Mouse (Mus musculus): ENCODE data around the gene Ccdc107. TPM values are rescaled to one million over a fixed set of nuclear protein-coding genes. Genes with fewer than 3 reads are reported as not detected.
"Not testable (repeated sequence)": the region's sequence is repeated elsewhere in the genome, so short reads cannot be mapped to it uniquely, and the experiment has no call there.

The Ccdc107 gene
- polyA plus RNA-seq, 2 experiments from 2014 or later, result 64.0 to 76.0 TPM

DNA sequence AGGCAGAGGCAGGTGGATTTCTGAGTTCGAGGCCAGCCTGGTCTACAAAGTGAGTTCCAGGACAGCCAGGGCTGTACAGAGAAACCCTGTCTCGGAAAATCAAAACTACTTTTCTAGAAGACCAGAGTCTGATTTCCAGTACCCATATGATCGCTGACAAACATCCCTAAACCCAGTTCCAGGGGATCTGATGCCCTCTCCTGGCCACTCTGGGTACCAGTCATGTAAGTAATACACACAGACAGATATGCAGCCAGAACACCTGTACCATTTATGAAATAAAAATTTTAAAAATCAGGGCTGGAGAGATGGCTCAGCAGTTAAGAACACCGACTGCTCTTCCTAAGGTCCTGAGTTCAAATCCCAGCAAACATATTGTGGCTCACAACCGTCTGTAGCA, 7.0 kb upstream of the Ccdc107 start:
- not testable (repeated sequence) for ATAC-seq

DNA sequence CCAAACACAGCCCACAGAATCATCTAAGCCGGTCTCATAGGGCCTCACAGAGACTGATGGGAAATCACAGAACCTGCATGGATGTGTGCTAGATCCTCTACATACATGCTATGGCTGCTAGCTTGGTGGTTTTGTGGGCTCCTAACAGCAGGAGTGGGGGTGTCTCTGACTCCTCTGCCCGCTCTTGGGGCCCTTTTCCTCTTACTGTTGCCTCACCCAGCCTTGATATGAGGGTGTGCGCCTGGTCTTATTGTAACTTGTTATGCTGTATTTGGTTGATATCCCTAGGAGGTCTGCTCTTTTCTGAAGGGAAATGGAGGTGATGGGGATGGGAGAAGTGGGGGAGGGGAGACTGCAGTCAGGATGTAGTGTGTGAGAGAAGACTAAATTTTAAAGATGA, 3.1 kb upstream of the Ccdc107 start:
- ATAC-seq, result no peak

DNA sequence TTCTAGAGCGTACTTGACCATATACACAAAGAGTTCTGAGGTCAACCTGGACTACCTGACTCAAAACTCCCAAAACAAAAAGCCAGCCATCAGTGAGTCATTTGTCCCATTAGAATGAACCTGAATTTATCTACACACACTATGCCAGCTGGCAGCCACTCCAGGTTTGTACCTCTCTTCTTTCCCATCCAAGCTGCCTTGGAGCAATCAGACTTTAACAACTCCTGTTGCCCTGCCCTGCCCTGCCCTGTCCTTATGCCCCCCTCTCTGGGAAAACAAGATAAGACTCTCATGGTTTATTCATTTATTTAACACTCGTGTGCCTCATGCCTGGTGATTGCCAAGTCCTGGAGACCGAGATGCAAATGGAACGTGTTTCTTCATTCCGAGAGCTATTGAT, 1.9 kb upstream of the Ccdc107 start:
- no peak for ATAC-seq

DNA sequence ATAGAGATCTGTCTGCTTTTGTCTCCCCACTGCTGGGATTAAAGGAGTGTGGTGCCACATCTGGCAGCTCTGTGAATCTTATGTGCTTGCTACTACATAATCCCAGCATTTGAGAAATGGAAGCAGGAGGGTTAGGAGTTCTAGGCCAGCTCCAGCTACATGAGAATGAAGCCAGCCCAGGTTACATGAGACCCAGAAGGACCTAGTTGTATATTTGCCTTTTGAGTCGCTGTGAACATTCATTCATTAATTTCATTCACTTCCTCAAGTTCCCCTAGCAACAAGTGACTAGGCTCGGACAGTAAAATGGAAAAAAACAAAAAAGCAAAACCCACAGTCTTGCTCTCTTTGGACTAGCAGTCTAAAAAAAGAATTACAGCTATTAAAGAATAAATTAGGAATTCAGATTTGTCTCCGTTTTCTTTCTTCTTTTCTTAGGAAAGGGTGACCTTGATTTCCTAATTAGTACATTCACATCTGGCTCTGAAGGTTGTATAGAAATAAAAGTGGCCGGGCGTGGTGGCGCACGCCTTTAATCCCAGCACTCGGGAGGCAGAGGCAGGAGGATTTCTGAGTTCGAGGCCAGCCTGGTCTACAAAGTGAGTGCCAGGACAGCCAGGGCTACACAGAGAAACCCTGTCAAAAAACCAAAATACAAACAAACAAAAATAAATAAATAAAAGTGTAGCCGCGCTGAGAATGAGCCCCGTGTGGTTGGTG, 439 bp upstream of the Ccdc107 start:
- no peak for ATAC-seq

DNA sequence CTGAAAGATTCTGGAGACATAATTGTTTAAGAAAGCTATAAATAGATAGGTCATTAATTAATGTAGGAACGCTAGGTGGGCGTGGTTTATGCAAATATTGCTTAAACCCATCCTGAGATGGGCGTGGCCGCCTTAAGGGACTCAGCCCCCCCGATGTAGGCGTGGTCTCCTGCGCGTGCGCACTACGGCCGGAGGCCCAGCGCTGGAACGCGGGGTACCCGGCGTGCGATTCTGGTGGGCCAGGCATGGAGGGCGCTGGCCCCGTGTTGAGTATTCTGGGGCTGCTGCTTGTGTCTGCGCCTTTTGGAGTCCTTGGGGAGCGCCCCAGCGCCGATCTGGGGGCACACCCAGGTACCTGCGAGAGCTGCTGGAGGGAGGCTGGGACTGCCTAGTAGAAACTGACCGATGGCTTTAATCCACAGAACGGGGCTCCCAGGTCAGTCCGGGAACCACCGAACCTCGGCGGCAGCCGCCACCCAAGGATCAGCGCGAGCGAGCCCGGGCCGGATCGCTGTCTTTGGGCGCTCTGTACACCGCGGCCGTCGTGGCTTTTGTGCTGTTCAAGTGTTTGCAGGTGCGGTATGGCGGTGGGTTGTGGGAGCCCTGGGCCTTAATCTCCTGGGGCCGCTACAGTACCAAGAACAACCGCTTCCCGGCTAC, 616 bp downstream of the Ccdc107 start:
- ATAC-seq, result peak; percentile 64

DNA sequence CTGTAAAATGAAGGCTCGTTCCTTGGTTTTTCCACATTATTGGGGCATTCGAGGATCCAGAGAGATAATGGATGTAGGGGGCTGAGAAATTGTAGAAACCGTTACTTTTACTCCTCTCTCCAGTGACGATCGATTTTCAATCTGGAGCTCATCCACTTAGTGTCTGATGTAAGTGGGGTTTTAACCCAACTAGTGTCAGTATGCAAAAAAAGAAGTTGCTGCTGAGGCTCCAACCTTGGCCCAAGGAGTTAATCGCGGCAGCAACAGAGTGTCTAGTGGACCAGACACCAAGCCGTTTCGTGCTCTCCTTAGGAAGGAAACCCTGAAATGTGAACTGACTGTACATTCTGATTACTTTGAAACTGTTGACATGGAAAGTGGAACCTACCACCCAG, 1.1 kb downstream of the Ccdc107 start:
- no peak for ATAC-seq

DNA sequence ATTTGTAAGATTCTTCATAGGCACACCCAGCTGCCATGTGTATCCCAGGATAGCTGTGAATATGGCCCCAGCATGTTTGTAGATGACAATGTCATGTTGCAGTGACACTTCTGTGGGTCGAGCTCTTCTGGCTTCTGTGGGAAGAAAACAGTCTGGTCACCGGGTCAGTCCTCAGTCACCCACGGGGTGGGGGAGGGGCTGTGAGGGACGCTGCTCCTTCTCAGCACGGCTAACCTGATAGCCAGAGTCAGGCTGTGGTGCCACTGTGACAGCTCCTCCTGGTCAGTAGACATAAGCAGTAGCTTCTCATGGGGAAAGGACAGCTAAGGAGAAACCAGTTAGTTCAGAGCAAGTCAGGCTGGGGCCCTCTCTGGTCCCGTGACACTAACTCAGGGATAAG, 3.9 kb downstream of the Ccdc107 start:
- ATAC-seq, result no peak

DNA sequence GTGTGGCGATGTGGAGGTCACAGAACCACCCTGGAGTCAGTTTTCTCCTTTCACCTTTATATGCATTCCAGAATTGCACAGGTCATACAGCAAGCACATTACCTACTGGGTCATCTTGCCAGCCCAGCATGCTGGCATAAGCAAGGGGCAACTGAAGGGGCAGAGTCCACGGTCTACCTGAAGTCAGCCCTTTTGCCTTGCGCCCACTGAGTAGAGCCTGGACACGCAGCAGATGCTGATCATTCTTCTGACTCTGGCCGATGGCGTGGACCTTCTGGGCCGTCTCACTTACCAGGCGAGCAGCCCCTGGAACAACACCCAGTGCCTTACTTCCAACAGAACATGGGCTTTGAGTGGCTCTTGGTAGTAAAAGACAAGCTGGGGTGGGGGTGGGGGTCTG, 4.7 kb downstream of the Ccdc107 start:
- ATAC-seq, result no peak

DNA sequence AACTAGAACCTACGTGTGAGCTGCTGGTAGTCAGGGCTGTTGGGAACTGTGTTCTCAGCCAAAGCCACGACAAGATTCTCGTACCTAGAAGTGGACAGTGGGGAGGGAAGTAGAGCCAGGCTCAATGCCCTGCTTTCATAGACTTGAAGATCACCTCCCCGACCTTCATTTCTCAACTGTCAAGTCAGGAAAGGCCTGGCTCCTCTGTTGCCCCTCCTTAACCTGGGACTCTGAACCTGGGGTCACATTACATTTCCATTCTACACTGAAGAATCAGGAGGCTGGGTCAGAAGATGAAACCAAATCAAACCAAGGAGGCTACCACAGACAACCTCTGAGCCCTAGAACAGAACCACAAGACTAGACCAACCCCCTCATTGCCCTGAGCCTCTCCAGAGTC, 5.2 kb downstream of the Ccdc107 start:
- ATAC-seq, result no peak

DNA sequence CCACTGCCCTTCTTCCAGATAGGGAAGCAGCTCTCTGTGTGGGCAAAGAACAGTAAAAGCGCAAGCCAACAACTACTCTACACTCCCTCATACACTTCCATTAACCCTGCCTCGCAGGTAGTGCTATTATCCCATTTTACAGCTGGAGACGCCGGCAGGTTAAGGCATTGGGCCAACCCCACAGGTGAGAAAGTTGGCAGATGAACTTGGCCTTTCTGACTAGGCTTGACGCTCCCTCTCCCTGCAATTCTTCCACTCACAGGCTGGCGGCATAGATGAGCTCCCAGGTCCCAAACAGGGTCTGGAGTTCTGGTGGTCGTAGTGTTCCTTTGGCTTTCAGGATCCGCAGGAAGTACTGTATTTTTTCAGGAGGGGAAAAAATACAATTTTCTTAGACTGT, 6.3 kb downstream of the Ccdc107 start:
- peak; percentile 27 for ATAC-seq

DNA sequence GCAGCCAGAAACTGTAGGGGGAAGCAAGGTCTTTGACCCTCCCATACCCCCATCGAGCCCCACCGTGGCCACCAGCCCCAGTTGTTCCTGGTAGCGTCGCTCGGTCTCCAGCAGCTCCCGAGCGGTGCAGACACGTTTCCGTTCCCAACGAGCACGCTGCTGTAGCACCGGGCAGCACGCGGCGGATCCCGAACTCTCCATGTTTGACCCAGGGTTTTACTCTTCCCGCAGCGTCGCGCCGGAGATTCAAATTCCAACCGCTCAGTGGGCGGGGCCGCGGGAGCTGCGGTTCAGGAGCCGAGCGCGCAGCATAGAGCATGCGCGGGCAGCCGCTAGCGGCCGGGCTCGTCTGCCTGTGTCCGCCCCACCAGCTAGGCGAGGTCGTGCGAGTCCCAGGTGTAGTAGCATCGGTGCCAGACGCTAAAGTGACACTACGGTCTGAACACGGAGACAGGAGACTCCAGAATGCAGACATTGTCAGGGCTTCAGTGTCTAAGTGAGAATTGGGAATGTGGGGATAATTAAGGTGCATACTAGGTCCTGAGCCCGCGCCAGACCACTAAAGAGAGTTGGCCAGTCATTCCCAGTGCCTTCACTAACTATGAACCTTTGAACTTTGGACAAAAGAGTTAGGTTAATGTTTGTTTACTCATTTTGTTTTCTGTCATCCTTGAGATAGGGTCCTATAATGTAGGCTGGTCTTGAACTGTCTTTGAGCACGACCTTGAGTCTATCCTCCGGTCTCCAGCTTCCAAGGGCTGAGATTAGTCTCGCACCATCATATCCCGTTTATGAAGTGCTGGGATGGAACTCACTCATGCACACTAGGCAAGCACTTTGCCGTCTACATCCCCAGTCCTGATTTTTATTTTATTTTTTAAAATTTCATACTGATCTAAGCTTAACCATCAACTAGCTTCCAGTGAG, 7.0 kb downstream of the Ccdc107 start, which contains the start of gene Arhgef39:
Gene Arhgef39 (minus strand): TSS at position 289 of the 927 bp plus-strand sequence.
- peak; percentile 73 for ATAC-seq

DNA sequence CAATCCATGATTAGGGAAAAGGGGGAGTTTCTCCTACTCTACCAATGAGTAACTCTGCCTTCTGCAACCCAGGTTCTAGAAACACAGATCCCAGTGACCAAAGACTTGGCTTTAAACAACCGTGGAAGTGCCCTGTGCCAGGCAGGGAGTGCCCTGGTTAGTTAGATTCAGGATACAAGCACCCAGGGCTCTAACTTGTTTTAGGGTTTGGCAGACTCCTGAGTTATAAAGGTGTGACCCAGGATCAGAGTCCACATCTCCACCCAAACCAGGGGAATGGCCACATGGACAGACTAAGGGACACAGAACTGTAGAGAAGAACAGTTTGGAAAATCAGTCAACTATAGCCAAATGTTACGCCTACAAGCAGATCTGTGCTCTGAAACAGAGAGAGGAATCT, 10.3 kb downstream of the Ccdc107 start:
- ATAC-seq, result no peak

DNA sequence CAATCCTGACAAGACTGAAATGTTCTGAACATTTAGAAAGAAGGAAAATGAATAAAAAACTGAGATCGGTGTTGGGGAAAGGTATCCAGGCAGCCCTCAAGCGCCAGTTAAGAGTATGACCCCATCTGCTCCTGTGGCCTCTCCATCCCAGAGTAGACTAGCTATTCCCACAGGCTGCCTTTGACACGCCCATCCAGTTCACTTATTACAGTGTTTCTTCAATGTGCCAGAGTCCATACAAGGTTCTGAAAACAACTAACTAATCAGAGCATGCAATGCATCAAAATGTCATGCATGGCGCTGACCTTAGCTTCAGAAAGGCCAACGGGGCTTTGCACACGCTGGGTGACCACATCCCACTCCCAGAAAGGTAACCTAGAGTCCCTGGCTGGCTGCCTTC, 10.8 kb downstream of the Ccdc107 start:
- ATAC-seq, result no peak

DNA sequence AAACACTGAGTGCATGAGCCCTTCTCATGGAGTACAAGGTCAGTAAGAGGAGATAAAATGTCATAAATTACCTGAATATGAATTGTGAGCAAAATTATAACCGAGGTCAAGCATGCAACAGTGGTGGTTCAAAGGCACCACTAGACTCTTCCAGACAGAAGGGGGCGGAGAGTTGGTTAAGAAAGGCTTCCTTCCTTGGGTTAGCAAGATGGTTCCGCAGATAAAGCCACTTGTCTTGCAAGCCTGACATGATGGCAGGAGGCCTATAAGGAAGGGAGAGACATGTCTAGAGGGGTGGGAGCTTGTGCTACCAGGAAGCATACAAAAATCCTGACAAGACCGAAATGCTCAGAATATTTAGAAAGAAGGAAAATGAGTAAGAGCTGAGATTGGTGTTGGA, 11.6 kb downstream of the Ccdc107 start:
- no peak for ATAC-seq

DNA sequence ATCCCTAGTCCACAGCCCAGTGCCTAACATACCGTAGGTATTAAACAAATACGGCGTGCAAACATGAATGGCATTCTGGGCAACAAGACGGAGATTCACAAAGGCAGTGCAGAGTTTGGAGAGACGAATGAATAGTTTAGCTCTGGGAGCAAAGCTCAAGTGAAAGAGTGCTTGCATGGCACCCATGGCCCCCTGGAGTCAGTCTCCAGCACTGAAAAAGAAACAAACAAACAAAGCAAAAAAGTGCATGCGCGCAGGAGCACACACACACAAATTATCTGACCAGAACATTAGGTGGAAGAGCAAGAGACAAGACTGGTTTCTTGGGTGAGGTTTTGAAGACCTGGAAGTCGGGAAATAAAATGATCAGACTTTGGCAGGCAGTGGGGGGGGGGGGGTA, 13.4 kb downstream of the Ccdc107 start:
- no peak for ATAC-seq

DNA sequence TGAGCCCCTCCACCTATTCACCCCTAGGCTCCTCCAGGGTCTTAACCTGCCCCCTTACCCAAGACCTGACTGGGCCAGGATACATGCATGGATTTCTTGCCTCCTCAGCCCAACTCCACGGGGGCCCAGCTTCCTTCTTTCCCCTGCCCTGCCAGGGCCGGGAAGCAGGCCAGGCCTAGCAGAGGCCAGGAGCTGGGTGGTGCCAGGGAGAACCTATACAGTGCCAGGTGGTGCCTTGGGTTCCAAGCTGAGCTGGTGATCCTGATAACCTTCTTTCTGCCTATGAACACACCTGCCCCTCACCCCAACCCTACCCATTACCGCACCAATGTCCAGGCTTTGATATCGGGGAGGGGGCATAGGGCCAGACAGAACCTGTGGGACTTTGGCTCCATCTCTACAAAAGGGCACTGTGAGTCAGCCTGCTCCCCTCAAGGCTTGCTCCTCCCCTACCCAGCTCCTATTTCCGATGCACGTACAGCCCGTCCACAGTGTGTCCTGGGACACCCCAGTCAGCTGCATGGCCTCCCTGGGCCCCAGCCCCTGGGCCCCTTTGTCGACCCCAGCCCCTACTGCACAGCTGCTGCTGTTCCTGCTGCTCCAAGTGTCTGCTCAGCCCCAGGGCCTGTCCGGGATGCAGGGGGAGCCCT, 14.0 kb downstream of the Ccdc107 start, which contains the start of gene Car9:
Gene Car9 (plus strand): TSS at position 431 of the 650 bp plus-strand sequence.
- ATAC-seq, result no peak

DNA sequence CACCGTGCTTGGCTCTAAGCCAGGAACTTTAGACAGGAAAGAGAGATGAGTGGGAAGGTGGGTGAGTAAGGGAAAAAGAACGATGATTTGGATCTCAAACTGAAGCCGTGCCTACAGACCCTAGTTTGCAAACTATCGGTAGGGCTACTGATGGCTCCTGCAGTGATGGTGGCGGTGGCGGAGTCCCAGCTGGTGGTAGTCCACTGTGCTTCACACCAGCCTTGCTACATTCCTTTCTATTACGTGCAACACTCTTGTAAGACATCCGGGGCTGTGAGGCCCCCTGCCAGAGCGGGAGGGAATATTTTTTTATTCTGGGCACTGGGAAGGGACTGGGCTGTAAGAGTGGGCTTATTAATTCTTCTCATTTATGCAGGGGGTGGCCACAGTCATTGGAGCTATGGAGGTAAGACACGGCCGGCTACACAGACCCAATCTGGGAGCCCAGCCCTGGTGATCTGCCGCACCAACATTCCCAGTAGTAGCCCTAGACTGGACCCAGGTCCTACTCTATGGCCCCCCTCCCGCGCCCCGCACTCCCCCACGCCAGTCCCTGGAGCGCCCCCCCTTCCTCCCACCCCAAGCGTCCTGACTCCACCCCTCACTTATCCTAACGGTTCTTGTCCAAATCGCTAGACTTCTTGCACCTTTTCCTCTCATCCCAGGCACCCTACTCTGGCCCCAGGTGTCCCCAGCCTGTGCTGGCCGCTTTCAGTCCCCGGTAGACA, 15.4 kb downstream of the Ccdc107 start:
- no peak for ATAC-seq

DNA sequence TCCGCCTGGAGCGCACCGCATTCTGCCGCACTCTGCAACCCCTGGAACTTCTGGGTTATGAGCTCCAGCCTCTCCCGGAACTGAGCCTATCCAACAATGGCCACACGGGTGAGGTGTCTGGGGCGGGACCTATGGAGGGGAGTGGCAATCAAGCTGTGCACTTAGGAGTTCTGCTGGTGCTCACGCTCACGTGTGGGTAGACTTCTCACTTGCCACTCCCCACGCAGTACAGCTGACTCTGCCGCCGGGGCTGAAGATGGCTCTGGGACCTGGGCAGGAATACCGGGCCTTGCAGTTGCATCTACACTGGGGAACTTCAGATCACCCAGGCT, 15.9 kb downstream of the Ccdc107 start:
- ATAC-seq, result peak; percentile 99

DNA sequence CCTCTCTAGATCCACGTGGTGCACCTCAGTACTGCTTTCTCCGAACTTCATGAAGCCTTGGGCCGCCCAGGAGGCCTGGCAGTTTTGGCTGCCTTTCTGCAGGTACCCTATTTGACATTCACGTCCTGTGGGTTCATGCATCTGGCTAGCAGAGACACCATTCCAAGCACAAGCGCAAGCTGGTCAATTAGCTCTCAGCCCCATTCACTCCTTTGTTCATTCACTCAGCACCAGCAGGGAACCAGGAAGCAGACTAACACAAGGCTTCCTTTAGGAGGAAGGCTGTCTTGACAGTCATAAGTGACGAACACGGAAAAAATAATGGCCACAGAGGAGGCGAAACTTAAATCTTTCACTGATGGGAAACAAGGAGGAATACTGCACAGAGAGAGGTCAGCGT, 16.4 kb downstream of the Ccdc107 start:
- no peak for ATAC-seq

DNA sequence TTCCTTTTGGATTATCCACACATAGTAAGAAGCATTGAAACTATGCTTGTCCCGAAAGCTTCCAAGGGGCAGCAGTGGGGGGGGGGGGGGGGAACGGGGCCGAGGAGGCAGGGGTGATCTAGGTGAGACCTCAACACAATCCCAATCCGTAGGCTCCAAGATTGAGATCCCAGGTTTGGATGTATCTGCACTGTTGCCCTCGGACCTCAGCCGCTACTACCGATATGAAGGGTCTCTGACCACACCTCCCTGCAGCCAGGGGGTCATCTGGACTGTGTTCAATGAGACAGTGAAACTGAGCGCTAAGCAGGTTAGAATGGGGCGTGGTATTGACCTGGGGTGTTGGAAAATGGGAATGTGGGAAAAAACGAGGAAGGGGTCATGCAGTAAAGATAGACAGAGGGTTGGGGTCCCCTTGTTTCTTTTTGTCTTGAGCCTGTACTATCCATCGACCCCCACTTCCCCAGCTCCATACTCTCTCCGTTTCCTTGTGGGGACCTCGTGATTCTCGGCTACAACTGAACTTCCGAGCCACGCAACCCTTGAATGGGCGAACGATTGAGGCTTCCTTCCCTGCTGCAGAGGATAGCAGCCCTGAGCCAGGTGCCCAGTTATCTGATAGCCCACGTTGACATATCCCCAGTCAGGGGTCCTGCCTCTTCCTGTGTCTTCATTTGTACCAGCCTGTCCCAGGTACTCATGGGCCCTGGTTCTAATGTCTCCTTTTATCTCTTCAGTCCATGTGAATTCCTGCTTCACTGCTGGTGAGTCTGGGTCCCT, 19.2 kb downstream of the Ccdc107 start:
- no peak for ATAC-seq

DNA sequence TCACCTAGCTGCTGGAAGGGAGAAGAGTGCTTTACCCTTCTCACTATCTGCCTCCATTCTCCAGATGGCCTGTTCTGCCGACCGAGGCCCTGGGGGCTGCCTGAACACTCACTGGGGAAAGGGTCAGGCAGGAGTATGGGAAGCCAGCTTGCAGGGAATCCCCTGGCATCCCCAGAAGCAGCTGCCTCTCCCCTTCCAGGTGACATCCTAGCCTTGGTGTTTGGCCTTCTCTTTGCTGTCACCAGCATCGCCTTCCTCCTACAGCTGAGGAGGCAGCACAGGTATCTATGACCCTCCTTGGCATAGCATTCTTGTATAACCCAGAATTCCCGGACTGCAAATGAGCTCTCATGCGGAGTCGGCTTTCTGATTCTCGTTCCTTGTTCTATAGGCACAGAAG, 20.0 kb downstream of the Ccdc107 start:
- ATAC-seq, result no peak
